Mouse (Mus musculus) urinary bladder, adult 2 months (tissue): ENCODE measurements around the gene Letm1. TPM values are rescaled to one million over a fixed set of nuclear protein-coding genes. Genes with fewer than 3 reads are reported as not detected.

Source experiments
- DNase-seq: peaks from one replicate; pipeline ENCODE4 v3.0.0; 2022; ENCODE audit warnings: low spot score
- polyA plus RNA-seq: library from polyadenylated mRNA; depleted of rRNA; stranded (reverse); fragments of >200 nt; gene quantifications from 2 replicates; pipeline ENCODE4 v1.2.3, GENCODE M21; 2012; rRNA removed

Gene Letm1
- polyA plus RNA-seq = 29.1 and 30.2 TPM in 2 replicates

GRCm38 (mm10) chr5:33782345-33782998, at the start of gene Letm1:
TSS of gene Letm1 (minus strand) at chr5:33782817.
- DNase-seq = peak; percentile 90

GRCm38 (mm10) chr5:33830832-33831231, 48.2 kb upstream of the Letm1 start:
- DNase-seq = no peak

- DNase-seq = no peak
Observed at GRCm38 (mm10) chr5:33829958-33830357, 47.3 kb upstream of the Letm1 start.

- DNase-seq = no peak
Observed at GRCm38 (mm10) chr5:33828107-33828506, 45.5 kb upstream of the Letm1 start.

- DNase-seq = no peak
Observed at GRCm38 (mm10) chr5:33826001-33826400, 43.4 kb upstream of the Letm1 start.

GRCm38 (mm10) chr5:33822456-33822855, 39.8 kb upstream of the Letm1 start:
- DNase-seq = no peak

GRCm38 (mm10) chr5:33821901-33822427, 39.3 kb upstream of the Letm1 start:
- DNase-seq = no peak

GRCm38 (mm10) chr5:33820733-33821621, 38.4 kb upstream of the Letm1 start:
- DNase-seq = peak; percentile 73

- peak; percentile 73 for DNase-seq
Observed at GRCm38 (mm10) chr5:33819876-33820732, 37.5 kb upstream of the Letm1 start, which contains the start of gene Nsd2. TSS of gene Nsd2 (plus strand) at chr5:33820725.

GRCm38 (mm10) chr5:33819141-33819875, 36.7 kb upstream of the Letm1 start:
- DNase-seq = peak; percentile 25

GRCm38 (mm10) chr5:33818104-33818503, 35.5 kb upstream of the Letm1 start:
- DNase-seq = no peak

GRCm38 (mm10) chr5:33816008-33816725, 33.5 kb upstream of the Letm1 start:
- DNase-seq = no peak

- DNase-seq = no peak
Observed at GRCm38 (mm10) chr5:33811519-33811918, 28.9 kb upstream of the Letm1 start.

- no peak for DNase-seq
Observed at GRCm38 (mm10) chr5:33803337-33803736, 20.7 kb upstream of the Letm1 start.

- no peak for DNase-seq
Observed at GRCm38 (mm10) chr5:33791912-33792643, 9.5 kb upstream of the Letm1 start.

- no peak for DNase-seq
Observed at GRCm38 (mm10) chr5:33782999-33783390, 378 bp upstream of the Letm1 start.

- DNase-seq = peak; percentile 29
Observed at GRCm38 (mm10) chr5:33781964-33782344, 663 bp downstream of the Letm1 start.

GRCm38 (mm10) chr5:33777195-33777594, 5.4 kb downstream of the Letm1 start:
- no peak for DNase-seq

GRCm38 (mm10) chr5:33743481-33743880, 39.1 kb downstream of the Letm1 start:
- DNase-seq = no peak

- no peak for DNase-seq
Observed at GRCm38 (mm10) chr5:33740548-33740947, 42.1 kb downstream of the Letm1 start.
